In genomic region chr9:27691616-27692015, GRCm38 (mm10) we compare ENCODE assay signal across 18 mouse cellular contexts.
DNase-seq lines count a peak whose midpoint lies in the region; ATAC-seq and TF ChIP-seq lines count a peak whose summit lies in the region.
"Had no signal": no experiment of that assay in that cellular context is flagged by ENCODE, and none has a peak within 500 bp of the region (broad histone marks: within the 10 kb centered on the region; RNA-seq: fewer than 3 reads in every experiment).

No protein-coding gene starts in this region.

- peak overlapping the region; percentile 24; the same call in 1 of the 2 replicates for H3K27ac ChIP-seq in left cerebral cortex, adult 2 months
- H3K27ac ChIP-seq in midbrain, embryonic 11.5 days (ENCODE audit: low read depth, low read length) = no peak overlapping the region
- no peak overlapping the region for H3K27ac ChIP-seq in midbrain, embryonic 15.5 days
- H3K27ac ChIP-seq: embryonic facial prominence, embryonic 10.5 days; embryonic facial prominence, embryonic 12.5 days; forebrain, embryonic 13.5 days; forebrain, embryonic 15.5 days had no signal

- intact Hi-C loops in left cerebral cortex, adult 2 months (cut with DNase I) = loop anchor here (5.0 kb wide), 1 partner anchor 239 kb away; no protein-coding TSS in a partner anchor
- intact Hi-C loops in left cerebral cortex, postnatal 36 days (cut with DNase I) = no loop called here

- WGBS in midbrain, embryonic 11.5 days = 79% methylated on average over 4 of the region's 4 CpGs
- 76% methylated on average over 4 of the region's 4 CpGs for WGBS in midbrain, embryonic 15.5 days

- H3K36me3 ChIP-seq in midbrain, embryonic 11.5 days (ENCODE audit: control insufficient read depth, insufficient read depth, low read length) = no peaks in the 10 kb centered on the region
- H3K36me3 ChIP-seq in midbrain, embryonic 15.5 days (replicated peaks) = no peaks in the 10 kb centered on the region
- H3K36me3 ChIP-seq: embryonic facial prominence, embryonic 10.5 days; embryonic facial prominence, embryonic 12.5 days; forebrain, embryonic 15.5 days had no signal

- TF ChIP-seq CTCF in left cerebral cortex, adult 2 months (IDR thresholded peaks at IDR 0.05) = no peak

- no peak for ATAC-seq in midbrain, embryonic 11.5 days (ENCODE audit: low FRiP score)
- ATAC-seq in midbrain, embryonic 15.5 days (replicated peaks) = no peak
- ATAC-seq: forebrain, embryonic 13.5 days; forebrain, embryonic 15.5 days had no signal

- H3K4me3 ChIP-seq in left cerebral cortex, adult 2 months = no peak overlapping the region
- no peak overlapping the region for H3K4me3 ChIP-seq in midbrain, embryonic 11.5 days (ENCODE audit: low read depth, low read length)
- H3K4me3 ChIP-seq in midbrain, embryonic 15.5 days = no peak overlapping the region
- H3K4me3 ChIP-seq: embryonic facial prominence, embryonic 10.5 days; embryonic facial prominence, embryonic 12.5 days; forebrain, embryonic 13.5 days; forebrain, embryonic 15.5 days had no signal

- no peak for DNase-seq in left cerebral cortex, adult 2 months (ENCODE audit: extremely low spot score in 1 of 2, low spot score in 2 of 2)
- no peak for DNase-seq in left cerebral cortex, postnatal 36 days (ENCODE audit: low spot score in 2 of 2)
- DNase-seq in midbrain, embryonic 11.5 days (ENCODE audit: low spot score, missing footprints) = peak; percentile 26
- peak; percentile 50 for DNase-seq in brain, adult 2 months (ENCODE audit: low read depth, low spot score)
- DNase-seq in kidney, postnatal 4 days = no peak
- DNase-seq: adrenal gland, adult 2 months; adrenal gland, postnatal 10 days; adrenal gland, postnatal 25 days; cerebellum, adult 11-12 months; cerebellum, adult 2 months; cerebellum, adult 9-10 months; cerebellum, postnatal 10 days; cerebellum, postnatal 25 days had no signal

- H3K9ac ChIP-seq in midbrain, embryonic 11.5 days (ENCODE audit: low read length) = no peak overlapping the region
- no peak overlapping the region for H3K9ac ChIP-seq in midbrain, embryonic 15.5 days
- H3K9ac ChIP-seq: embryonic facial prominence, embryonic 12.5 days; forebrain, embryonic 13.5 days; forebrain, embryonic 15.5 days had no signal

- H3K4me1 ChIP-seq in midbrain, embryonic 11.5 days (ENCODE audit: control insufficient read depth, insufficient read depth, low read length) = no peaks in the 10 kb centered on the region
- no peaks in the 10 kb centered on the region for H3K4me1 ChIP-seq in midbrain, embryonic 15.5 days
- H3K4me1 ChIP-seq: embryonic facial prominence, embryonic 10.5 days; embryonic facial prominence, embryonic 12.5 days; forebrain, embryonic 13.5 days; forebrain, embryonic 15.5 days had no signal

- H3K27me3 ChIP-seq in midbrain, embryonic 11.5 days (ENCODE audit: control insufficient read depth, insufficient read depth, low read length) = no peaks in the 10 kb centered on the region
- no peaks in the 10 kb centered on the region for H3K27me3 ChIP-seq in midbrain, embryonic 15.5 days (replicated peaks)
- H3K27me3 ChIP-seq: embryonic facial prominence, embryonic 12.5 days; forebrain, embryonic 15.5 days had no signal

- H3K9me3 ChIP-seq in midbrain, embryonic 11.5 days (ENCODE audit: control insufficient read depth, low read length) = no peaks in the 10 kb centered on the region
- no peaks in the 10 kb centered on the region for H3K9me3 ChIP-seq in midbrain, embryonic 15.5 days
- H3K9me3 ChIP-seq: embryonic facial prominence, embryonic 10.5 days; embryonic facial prominence, embryonic 12.5 days; forebrain, embryonic 13.5 days; forebrain, embryonic 15.5 days had no signal

- no peak overlapping the region for H3K4me2 ChIP-seq in midbrain, embryonic 11.5 days
- H3K4me2 ChIP-seq in midbrain, embryonic 15.5 days = no peak overlapping the region
- H3K4me2 ChIP-seq: embryonic facial prominence, embryonic 12.5 days; forebrain, embryonic 13.5 days; forebrain, embryonic 15.5 days had no signal

Comparison
In these comparisons a context has a peak if more than half of its experiments do, and no peak if none do; other contexts are left out.
1. DNase-seq: peak in midbrain, embryonic 11.5 days (single experiment) and brain, adult 2 months (single experiment); none in left cerebral cortex, adult 2 months (0 of 2), left cerebral cortex, postnatal 36 days (0 of 2) and kidney, postnatal 4 days (0 of 2).